Comparison of ENCODE assay signal across 8 mouse cellular contexts in the genomic region with DNA sequence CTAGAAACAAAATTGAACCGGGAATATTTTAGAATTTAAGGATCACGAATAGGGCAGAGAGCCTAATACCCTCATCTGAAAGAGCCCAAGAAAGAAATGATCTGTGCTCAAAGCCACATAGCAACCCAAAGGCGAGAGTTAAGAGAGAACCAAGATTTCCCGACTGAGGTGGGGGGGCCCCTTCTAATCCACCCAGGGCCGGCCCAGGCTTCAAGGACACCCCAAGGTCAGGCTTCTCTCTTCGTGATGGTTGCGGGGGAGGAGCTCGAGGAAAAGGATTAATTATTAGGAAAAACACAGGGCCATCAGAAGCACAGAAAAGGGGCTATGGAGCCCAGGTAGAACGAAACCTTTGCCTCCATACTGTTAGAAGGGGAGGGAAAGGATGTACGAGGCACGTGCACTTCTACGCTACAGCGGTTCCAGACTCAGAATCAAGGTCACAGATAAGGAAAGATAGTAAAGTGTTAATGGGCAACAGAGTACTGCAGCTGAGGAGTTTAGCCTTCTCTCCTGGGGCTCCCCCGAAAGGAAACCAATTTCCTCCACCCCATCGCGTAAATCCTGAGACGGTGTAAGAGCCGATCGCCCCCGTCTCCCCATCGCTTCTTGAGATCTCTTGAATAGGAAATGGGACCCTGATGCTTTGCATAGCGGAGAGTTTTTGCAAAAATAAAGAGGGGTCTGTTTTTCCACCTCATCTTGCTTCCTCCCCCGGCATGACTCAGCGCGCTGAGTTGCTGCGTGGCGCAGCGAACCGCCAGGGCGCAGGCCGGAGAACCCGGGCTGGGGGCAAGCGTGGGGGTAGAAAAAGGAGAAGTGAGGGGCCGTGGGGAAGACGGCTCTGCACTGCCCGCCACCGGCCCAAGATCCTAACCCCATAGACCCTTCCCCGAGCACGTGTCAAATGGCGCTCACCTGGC. TPM values are rescaled to one million over a fixed set of nuclear protein-coding genes. Genes with fewer than 3 reads are reported as not detected.
DNase-seq lines count a peak whose midpoint lies in the region; ATAC-seq and TF ChIP-seq lines count a peak whose summit lies in the region.

No protein-coding gene starts in this region.

- peak; percentile 1 for ATAC-seq in Patski
- peak; percentile 57 for ATAC-seq in erythroblast, adult 5-6 weeks (replicated peaks; ENCODE audit: low FRiP score, poor library complexity, severe bottlenecking)
- ATAC-seq in hindbrain, embryonic 16.5 days, result no peak
- ATAC-seq in liver, embryonic 12.5 days, result peak; percentile 36

- no peaks in the 10 kb centered on the region for H3K27me3 ChIP-seq in Patski
- H3K27me3 ChIP-seq in hindbrain, embryonic 16.5 days (replicated peaks; ENCODE audit: control insufficient read depth, insufficient read depth, low read length), result no peaks in the 10 kb centered on the region
- no peaks in the 10 kb centered on the region for H3K27me3 ChIP-seq in liver, embryonic 12.5 days (replicated peaks)

- peak overlapping the region; percentile 96 for H3K27ac ChIP-seq in hindbrain, embryonic 16.5 days (ENCODE audit: low read depth, low read length)
- peak overlapping the region; percentile 93 for H3K27ac ChIP-seq in liver, embryonic 12.5 days

- POLR2A ChIA-PET in Patski (lab: Charles Lee), result interaction anchor here (0.8 to 1.1 kb wide), 2 partner anchors 15 to 57 kb away, joined by 3 to 6 read pairs; no protein-coding TSS in a partner anchor

- peaks cover 21% of the 10 kb centered on the region for H3K36me3 ChIP-seq in hindbrain, embryonic 16.5 days (ENCODE audit: control insufficient read depth, insufficient read depth, low read length)
- peaks cover 41% of the 10 kb centered on the region for H3K36me3 ChIP-seq in liver, embryonic 12.5 days

- H3K9me3 ChIP-seq in hindbrain, embryonic 16.5 days (ENCODE audit: control insufficient read depth, low read length), result no peaks in the 10 kb centered on the region
- no peaks in the 10 kb centered on the region for H3K9me3 ChIP-seq in liver, embryonic 12.5 days (replicated peaks)

- CTCF ChIA-PET in Patski (lab: Charles Lee), result no interaction called here

- peak overlapping the region; percentile 73 for H3K4me3 ChIP-seq in hindbrain, embryonic 16.5 days (ENCODE audit: low read length)
- peak overlapping the region; percentile 77 for H3K4me3 ChIP-seq in liver, embryonic 12.5 days

- peaks cover 32% of the 10 kb centered on the region for H3K4me1 ChIP-seq in hindbrain, embryonic 16.5 days (ENCODE audit: control insufficient read depth, insufficient read depth, low read depth, low read length)
- peaks cover 88% of the 10 kb centered on the region for H3K4me1 ChIP-seq in liver, embryonic 12.5 days

- peak overlapping the region; percentile 88 for H3K9ac ChIP-seq in hindbrain, embryonic 16.5 days (ENCODE audit: low read depth, low read length)
- peak overlapping the region; percentile 85 for H3K9ac ChIP-seq in liver, embryonic 12.5 days

- under 1% methylated on average over 40 of the region's 40 CpGs for WGBS in hindbrain, embryonic 16.5 days
- WGBS in liver, embryonic 12.5 days (ENCODE audit: insufficient replicate concordance), result 1% methylated on average over 40 of the region's 40 CpGs

- TF ChIP-seq CTCF in Patski (IDR thresholded peaks at IDR 0.05), result no peak

- in situ Hi-C loops in Patski (cut with MboI; ENCODE audit: low pct_unique_long_range_greater_than_20kb), result no loop called here

- peak overlapping the region; percentile 84 for H3K4me2 ChIP-seq in hindbrain, embryonic 16.5 days (ENCODE audit: low read length)
- H3K4me2 ChIP-seq in liver, embryonic 12.5 days, result peak overlapping the region; percentile 91

- DNase-seq in heart, adult 18-20 months, result peak; percentile 36 to 60
- no peak for DNase-seq in heart, adult 8-10 months (ENCODE audit: low spot score)
- no peak for DNase-seq in Patski (ENCODE audit: low read depth, low spot score)
- DNase-seq in spleen, postnatal 36 days (ENCODE audit: low spot score in 2 of 2), result peak; percentile 63 to 64
- no peak for DNase-seq in urinary bladder, postnatal 36 days (ENCODE audit: low spot score in 2 of 2)

RNA-seq across cellular contexts. Expression of a gene that starts 0.9 kb away (rescaled TPM):
- 1 to 10 TPM; 8.4 to 8.6 TPM for total RNA-seq in heart, adult 18-20 months (2021)
- total RNA-seq in heart, adult 8-10 months (2022), result 10 to 100 TPM in 1 of 4 experiments, 1 to 10 TPM in 3; 6.9 to 10.1 (median 8.0) TPM
- 1.3 TPM for polyA plus RNA-seq in Patski (2021)
- total RNA-seq in erythroblast, adult 5-6 weeks (2015; ENCODE audit: low replicate concordance), result not detected in 2 replicates
- not detected in 2 replicates for total RNA-seq in erythroblast, adult 5-6 weeks (2017; ENCODE audit: low replicate concordance)
- 52.8 and 59.4 TPM in 2 replicates for polyA plus RNA-seq in hindbrain, embryonic 16.5 days (2015; fragmentation: Nextera tagmentation; extraction: Ambion mirVana)
- polyA plus RNA-seq in liver, embryonic 12.5 days (2016; fragmentation: Nextera tagmentation; extraction: Ambion mirVana), result not detected in 2 replicates

RNA-seq across cellular contexts. Expression of a gene that starts 6.1 kb away (rescaled TPM):
- total RNA-seq in heart, adult 18-20 months (2021), result 10 to 100 TPM; 35.6 to 39.0 TPM
- 10 to 100 TPM; 32.7 to 36.8 (median 34.5) TPM for total RNA-seq in heart, adult 8-10 months (2022)
- 94.3 TPM for polyA plus RNA-seq in Patski (2021)
- 46.7 and 84.9 TPM in 2 replicates for total RNA-seq in erythroblast, adult 5-6 weeks (2015; ENCODE audit: low replicate concordance)
- 43.5 and 62.7 TPM in 2 replicates for total RNA-seq in erythroblast, adult 5-6 weeks (2017; ENCODE audit: low replicate concordance)
- 157 and 165 TPM in 2 replicates for polyA plus RNA-seq in hindbrain, embryonic 16.5 days (2015; fragmentation: Nextera tagmentation; extraction: Ambion mirVana)
- polyA plus RNA-seq in liver, embryonic 12.5 days (2016; fragmentation: Nextera tagmentation; extraction: Ambion mirVana), result 191 and 205 TPM in 2 replicates

RNA-seq across cellular contexts. Expression of a gene that starts 17.1 kb away (rescaled TPM):
- under 1 TPM; 0.27 to 0.64 TPM for total RNA-seq in heart, adult 18-20 months (2021)
- total RNA-seq in heart, adult 8-10 months (2022), result under 1 TPM; 0.40 to 0.49 (median 0.42) TPM
- polyA plus RNA-seq in Patski (2021), result 0.49 TPM
- 28.8 and 31.9 TPM in 2 replicates for total RNA-seq in erythroblast, adult 5-6 weeks (2015; ENCODE audit: low replicate concordance)
- 12.3 and 23.2 TPM in 2 replicates for total RNA-seq in erythroblast, adult 5-6 weeks (2017; ENCODE audit: low replicate concordance)
- polyA plus RNA-seq in hindbrain, embryonic 16.5 days (2015; fragmentation: Nextera tagmentation; extraction: Ambion mirVana), result 0.29 and 0.55 TPM in 2 replicates
- polyA plus RNA-seq in liver, embryonic 12.5 days (2016; fragmentation: Nextera tagmentation; extraction: Ambion mirVana), result 0.33 and 0.50 TPM in 2 replicates

RNA-seq across cellular contexts. Expression of a gene that starts 21.6 kb away (rescaled TPM):
- 10 to 100 TPM; 43.4 to 73.3 TPM for total RNA-seq in heart, adult 18-20 months (2021)
- total RNA-seq in heart, adult 8-10 months (2022), result 10 to 100 TPM; 46.6 to 99.6 (median 72.6) TPM
- polyA plus RNA-seq in Patski (2021), result 109 TPM
- 752 and 763 TPM in 2 replicates for total RNA-seq in erythroblast, adult 5-6 weeks (2015; ENCODE audit: low replicate concordance)
- 364 and 550 TPM in 2 replicates for total RNA-seq in erythroblast, adult 5-6 weeks (2017; ENCODE audit: low replicate concordance)
- polyA plus RNA-seq in hindbrain, embryonic 16.5 days (2015; fragmentation: Nextera tagmentation; extraction: Ambion mirVana), result 187 and 200 TPM in 2 replicates
- polyA plus RNA-seq in liver, embryonic 12.5 days (2016; fragmentation: Nextera tagmentation; extraction: Ambion mirVana), result 77.2 and 78.5 TPM in 2 replicates

RNA-seq across cellular contexts. Expression of a gene that starts 32.3 kb away (rescaled TPM):
- 1 to 10 TPM in 1 of 2 experiments, under 1 TPM in 1; 0.27 to 1.6 TPM for total RNA-seq in heart, adult 18-20 months (2021)
- 1 to 10 TPM; 1.3 to 2.2 (median 1.8) TPM for total RNA-seq in heart, adult 8-10 months (2022)
- 3.0 TPM for polyA plus RNA-seq in Patski (2021)
- total RNA-seq in erythroblast, adult 5-6 weeks (2015; ENCODE audit: low replicate concordance), result 5.6 TPM in 1 of 2 replicates, not detected in the other
- 5.4 and 7.2 TPM in 2 replicates for total RNA-seq in erythroblast, adult 5-6 weeks (2017; ENCODE audit: low replicate concordance)
- 1.4 and 1.5 TPM in 2 replicates for polyA plus RNA-seq in hindbrain, embryonic 16.5 days (2015; fragmentation: Nextera tagmentation; extraction: Ambion mirVana)
- polyA plus RNA-seq in liver, embryonic 12.5 days (2016; fragmentation: Nextera tagmentation; extraction: Ambion mirVana), result 0.54 and 0.78 TPM in 2 replicates

Comparison
In these comparisons a context has a peak if more than half of its experiments do, and no peak if none do; other contexts are left out.
1. DNase-seq: peak in heart, adult 18-20 months (2 of 2) and spleen, postnatal 36 days (2 of 2); none in heart, adult 8-10 months (single experiment), Patski (single experiment) and urinary bladder, postnatal 36 days (0 of 2).
2. RNA of a gene that starts 0.9 kb away (total RNA-seq): 8.4 to 8.6 TPM in heart, adult 18-20 months and 6.9 to 10.1 TPM in heart, adult 8-10 months; not detected in erythroblast, adult 5-6 weeks; every median in the first group is over 4 times any median in the second.
3. RNA of a gene that starts 17.1 kb away (total RNA-seq): 12.3 to 31.9 TPM in erythroblast, adult 5-6 weeks; 0.27 to 0.64 TPM in heart, adult 18-20 months and 0.40 to 0.49 TPM in heart, adult 8-10 months; every median in the first group is over 4 times any median in the second.